Mouse (Mus musculus) v-Abl transformed pro-B cells (cell line): ENCODE measurements around the gene Bad.
"Not testable (repeated sequence)": the region's sequence is repeated elsewhere in the genome, so short reads cannot be mapped to it uniquely, and the experiment has no call there.

ENCODE experiments used
- in situ Hi-C, 2 experiments: fragments of 400-800 bp; cut with MboI; formaldehyde crosslinking; loops; one replicate each; pipeline ENCODE4 v1.15.1; 2025; ENCODE audit not compliant: unreplicated experiment in 2 of 2

The Bad gene

DNA sequence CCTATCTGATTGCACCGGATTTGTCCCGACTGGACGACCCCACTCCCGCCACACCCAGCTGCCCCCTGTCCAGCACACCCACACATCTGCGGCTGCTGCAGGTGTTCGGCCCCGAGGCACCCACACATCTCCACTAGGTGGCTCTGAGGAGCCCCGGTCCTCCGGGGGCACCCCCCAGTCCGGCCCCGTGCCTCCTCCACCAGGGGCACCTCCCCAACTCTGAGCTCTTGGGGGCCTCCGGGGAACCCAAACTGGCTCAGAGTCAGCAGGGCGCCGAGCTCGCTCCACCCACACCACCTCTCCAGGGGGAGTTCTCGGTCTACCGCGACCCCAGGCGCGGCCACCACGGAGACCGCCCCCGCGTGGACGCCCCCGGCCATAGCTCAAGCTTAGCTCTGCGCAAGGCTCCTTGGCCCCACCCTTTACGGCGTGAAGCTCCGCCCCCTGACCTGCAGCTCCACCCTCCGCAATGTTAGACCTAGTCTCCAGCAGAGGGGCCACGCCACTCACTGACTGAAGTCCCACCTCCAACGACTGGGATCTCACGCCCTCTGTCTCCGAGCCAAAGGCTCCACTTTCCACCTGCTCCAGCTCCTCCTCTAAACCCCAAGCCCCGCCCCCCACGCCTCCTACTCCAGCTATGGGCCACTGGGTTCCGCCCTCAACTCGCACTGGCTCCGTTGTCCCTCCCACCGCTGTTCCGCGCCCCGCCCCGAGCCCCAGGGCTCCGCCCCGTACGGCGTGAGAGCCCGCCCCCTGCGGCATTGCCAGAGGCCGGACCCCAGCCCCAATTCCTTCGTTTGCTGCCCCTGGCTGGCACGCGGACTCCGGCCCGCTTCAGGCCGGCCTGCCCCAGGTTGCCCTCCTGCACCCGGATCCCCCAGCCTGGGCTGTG is 38.1 kb downstream of the Bad start:
- in situ Hi-C loops = loop anchor here (5.0 kb wide), 3 partner anchors 38 to 57 kb away; partner anchors contain the start of genes Esrra (in 2 of the 2) and Fermt3 (in 1 of the 2)

DNA sequence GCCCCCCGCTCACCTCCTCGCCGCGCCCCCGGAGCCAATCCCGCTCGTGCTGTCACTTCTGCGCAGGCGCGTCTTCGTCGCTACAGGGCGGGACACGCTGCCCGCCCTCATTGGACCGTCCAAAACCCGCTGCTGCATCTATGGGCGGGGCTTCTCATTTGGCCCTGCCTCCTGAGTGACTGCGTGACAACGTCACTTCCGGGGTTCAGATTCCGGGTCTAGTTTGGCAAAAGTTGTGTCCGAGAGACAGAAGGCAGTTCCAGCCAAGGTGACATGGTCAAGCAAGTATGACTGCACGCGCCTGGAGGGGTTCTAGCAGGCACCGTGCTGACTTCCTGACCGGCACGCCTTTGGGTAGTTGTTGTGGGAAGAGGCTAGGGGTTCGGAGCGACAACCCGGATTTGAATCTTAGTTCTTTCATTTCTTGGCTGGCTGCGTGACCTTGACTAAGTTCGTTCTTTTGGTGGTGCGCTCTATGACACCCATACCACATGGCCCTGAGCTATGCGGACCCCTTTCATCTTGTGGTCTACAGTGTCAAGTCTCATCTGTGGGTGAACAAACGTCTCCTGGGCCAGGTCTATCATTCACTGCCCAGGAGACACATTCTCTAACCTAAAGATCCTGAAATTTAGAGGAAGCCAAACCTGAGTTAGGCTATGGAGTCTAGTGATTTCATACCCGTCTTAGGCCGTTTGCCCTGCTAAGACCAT is 38.9 kb downstream of the Bad start, which contains the start of gene Fkbp2:
Gene Fkbp2, minus strand, starts transcription at position 121 of the 713 bp plus-strand sequence.
- in situ Hi-C loops = loop anchor here in 1 of 2 experiments (5.0 kb wide), 1 partner anchor 37 kb away; the partner anchor contains the start of gene Fermt3

GRCm38 (mm10) chr19:6981465-6981864 is 39.8 kb downstream of the Bad start:
- in situ Hi-C loops = loop anchor here in 1 of 2 experiments (5.0 kb wide), 1 partner anchor 36 kb away; the partner anchor contains the start of gene Fermt3

GRCm38 (mm10) chr19:6983621-6984020 is 42.0 kb downstream of the Bad start:
- in situ Hi-C loops = loop anchor here in 1 of 2 experiments (5.0 kb wide), 1 partner anchor 34 kb away; the partner anchor contains the start of gene Fermt3

DNA sequence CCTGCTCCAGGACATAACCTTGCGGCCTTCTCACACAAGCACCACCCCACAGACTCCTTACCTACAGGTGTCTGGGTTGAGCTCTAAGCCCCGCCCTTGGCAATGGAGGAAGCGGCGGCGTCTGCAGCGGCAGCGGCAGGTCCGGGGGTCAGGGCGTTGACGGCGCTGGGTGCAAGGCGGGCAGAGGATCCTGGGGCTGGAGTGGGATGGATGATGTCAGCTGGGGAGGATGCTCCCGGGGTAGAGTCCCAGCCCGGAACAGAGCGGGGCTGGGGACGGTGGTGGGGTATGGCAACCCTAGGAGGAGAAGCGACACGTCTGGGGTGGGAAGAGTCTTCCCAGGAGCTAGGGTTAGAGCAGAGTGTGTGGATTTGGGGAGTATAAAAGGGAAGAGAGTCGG is 43.6 kb downstream of the Bad start:
- in situ Hi-C loops = no loop called here

DNA sequence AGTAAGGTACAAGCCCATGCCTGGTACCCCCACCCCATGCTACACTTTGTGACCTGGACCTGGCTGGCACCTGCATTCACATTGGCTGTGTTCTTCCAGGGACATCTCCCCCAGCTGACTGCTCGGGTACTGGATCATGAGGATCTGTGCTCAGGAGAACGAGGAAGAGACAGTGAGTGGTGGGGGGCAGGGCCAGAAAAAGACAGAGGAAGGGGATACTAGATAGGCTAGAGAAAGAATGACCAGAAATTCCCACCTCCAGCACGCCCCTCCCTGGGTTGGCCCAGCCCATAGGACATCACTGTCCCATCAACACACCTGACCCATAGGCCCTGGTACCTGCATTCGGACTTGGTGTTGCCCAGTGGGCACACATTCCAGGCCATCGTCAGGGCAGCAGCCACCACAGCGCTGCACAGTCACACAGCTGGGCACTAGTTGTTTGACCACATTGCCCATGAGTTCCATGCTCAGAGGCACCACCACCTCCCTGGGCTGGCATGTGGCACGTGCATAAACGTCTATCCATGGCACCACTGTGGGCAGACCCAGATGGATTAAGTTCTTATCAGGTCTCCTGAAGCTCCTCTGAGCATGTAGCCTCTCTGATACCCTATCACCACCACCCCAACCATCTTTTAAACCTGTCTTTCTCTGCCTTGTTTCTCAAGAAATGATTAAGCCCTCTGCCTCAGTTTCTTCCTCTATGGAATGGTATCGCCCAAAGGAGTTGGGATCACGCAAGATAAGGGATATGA is 44.5 kb downstream of the Bad start:
- in situ Hi-C loops = no loop called here

DNA sequence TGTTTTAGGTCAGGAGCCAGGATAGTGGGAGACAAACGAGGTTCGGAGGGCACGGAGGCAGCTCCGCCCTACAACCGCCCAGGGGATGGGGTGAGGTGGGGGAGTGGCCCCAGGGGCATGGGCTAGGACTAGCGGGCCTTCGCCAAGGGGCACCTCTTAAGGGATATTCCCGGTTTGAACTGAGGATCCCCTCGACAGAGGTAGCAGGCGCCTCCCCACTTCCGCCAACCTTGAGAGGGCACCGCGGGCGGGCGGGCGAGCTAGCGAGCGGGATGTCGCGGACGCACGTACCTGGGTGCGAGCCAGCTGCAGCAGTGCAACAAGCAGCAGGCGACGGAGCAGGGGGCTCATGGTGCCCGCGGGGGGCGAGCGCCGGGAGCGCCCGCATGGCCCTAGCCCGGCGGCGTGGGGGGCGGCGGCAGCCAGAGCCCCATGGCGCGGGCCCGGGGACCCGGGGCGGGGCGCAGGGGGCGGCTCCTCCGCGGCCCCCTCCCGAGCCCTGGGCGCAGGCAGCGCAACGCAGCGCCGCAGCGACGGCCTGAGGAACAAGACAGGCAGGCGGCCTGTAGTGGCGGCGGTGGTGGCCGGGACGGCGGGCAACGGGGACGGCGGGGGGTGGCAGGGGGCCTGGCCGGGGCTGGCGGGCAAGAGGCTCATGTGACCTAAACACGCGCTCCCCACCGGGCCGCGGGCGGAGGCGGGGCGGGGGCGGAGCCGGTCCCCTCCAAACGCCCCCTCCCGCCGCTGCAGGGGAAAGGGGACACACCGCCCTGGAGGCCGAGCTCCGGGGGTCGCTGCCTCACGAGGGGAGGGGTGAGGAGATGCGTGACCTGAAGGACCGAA is 45.6 kb downstream of the Bad start, which contains the start of gene Vegfb:
Gene Vegfb, minus strand, starts transcription at position 591 of the 843 bp plus-strand sequence.
- in situ Hi-C loops = no loop called here

- in situ Hi-C loops = no loop called here
Observed at GRCm38 (mm10) chr19:6987904-6988285, 46.2 kb downstream of the Bad start.

DNA sequence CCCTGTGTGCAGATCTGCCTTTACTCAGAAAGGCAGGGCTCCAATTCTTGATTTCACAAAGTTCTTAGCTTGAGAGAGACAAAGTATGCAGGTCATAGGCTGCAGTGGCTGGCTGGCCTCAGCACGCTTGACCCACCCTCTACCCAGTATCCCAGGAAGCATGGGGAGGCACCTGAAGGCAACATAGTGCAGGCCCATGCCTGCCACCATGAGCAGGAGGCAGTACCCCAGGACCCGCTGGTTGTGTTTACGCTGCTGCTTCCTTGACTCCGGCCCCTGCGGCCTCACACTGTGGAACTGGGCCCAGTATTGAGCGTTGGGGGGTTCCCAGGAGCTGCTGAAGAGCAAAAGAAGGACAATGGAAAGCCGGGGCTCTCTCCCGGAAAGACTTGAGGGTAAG is 47.6 kb downstream of the Bad start:
- in situ Hi-C loops = no loop called here

DNA sequence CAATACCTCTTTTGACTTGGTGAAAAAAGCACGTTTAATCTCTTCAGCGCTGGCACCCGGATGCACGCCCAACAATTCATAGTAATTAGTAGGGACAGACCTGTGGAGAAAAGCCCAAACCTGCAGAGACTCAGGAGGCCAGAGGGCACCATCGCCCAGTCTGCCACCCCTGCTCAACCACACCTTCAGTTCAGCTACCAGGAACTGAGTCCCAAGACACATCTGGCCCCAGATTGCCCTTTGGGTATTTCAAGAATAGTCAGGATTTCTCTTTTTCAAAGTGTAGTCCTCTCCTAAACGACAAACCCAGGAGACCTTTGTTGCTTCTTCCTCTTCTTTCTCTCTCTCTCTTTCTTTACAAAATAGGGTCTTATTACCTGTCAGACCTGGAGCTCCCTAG is 49.1 kb downstream of the Bad start:
- in situ Hi-C loops = no loop called here

GRCm38 (mm10) chr19:6991166-6991565 is 49.5 kb downstream of the Bad start:
- in situ Hi-C loops = not testable (repeated sequence)

DNA sequence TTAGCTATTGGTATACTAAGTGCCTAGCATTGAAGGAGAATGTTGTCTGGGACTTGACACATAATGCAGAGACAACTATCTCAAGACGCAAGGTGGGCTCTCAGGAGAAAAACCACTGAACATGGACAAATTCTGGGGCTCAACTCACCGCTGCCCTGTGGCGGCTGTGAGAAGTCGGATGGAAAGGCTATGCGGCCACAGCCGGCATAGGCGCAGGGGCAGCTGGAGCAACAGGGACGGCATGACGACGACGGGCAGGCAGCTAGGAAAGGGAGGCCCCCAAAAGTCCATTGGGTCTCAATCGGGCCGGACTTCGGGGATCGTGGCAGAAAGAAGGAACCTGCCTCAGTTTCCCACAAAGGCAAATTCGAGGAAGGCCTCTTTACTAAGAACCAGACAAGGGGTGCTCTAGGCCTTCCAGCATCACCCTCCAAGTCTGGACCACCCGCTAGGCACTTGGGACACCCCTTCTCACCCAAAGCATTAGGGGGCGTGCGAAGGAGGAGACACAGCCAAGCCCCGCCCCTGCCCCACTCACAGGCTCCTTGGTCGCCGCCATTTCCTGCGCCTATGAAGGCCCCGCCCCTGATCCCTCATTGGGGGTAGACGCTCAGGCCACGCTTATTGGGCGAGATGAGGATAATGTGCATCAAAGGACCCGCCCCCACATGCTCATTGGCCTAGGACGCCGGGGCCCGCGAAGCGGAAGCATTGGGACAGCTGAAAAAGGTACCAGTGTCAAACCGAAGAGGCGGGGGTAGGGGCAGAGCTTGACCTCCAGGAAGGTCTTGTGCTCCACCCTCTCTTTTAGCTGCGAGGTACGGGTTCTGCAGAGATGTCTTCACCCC is 50.6 kb downstream of the Bad start, which contains the start of gene Dnajc4:
Gene Dnajc4, minus strand, starts transcription at position 562 of the 848 bp plus-strand sequence.
- in situ Hi-C loops = no loop called here

- in situ Hi-C loops = no loop called here
Observed at GRCm38 (mm10) chr19:6993011-6993770, 51.5 kb downstream of the Bad start.

GRCm38 (mm10) chr19:6994002-6994401 is 52.3 kb downstream of the Bad start:
- in situ Hi-C loops = no loop called here

- in situ Hi-C loops = no loop called here
Observed at GRCm38 (mm10) chr19:6994489-6994888, 52.8 kb downstream of the Bad start.

DNA sequence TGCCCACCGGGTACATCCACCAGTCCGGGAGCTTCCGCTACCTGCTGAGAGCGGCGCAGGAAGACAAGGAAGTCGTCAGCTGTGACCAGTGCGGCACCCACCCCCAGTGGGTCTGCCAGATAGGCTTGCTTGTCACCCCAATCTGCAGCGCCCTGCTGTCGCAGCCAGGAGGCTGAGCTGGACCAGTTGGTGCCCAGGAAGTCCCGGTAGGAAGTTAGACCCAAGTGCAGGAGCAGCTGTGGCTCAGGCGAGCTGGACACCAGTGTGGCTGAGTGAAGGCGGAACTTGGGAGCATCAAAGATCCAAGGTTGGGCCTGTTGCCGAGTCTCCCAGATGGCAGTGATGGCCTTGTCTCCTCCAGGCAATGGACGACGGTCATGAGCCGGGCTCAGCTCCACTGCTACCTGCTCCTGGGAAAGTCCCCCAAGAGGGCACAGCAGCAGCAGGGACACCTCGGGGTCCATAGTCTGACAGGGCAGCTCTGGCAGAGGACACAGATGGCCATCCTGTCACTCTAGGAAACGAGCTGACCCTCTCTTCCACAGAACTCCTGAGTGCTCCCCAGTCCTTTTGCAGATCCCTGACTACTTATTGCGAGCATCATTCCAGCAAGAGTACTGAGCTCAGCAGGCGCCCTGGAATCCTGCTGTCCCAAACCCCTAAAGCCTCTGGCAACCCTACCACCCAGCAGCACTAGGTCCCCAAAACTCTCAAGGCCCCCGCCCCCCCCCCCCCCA is 53.8 kb downstream of the Bad start:
- in situ Hi-C loops = no loop called here

GRCm38 (mm10) chr19:6996006-6996405 is 54.3 kb downstream of the Bad start, which contains the start of the genes Nudt22 and Trpt1:
Nudt22 (minus strand) TSS chr19:6996117.
Trpt1 (plus strand) TSS chr19:6996131.
- in situ Hi-C loops = no loop called here
